Mouse (Mus musculus): ENCODE data around the gene Igsf9. TPM values are rescaled to one million over a fixed set of nuclear protein-coding genes. Genes with fewer than 3 reads are reported as not detected.

Gene Igsf9
- polyA plus RNA-seq, 1 experiment from 2014 or later = 13.8 TPM

GRCm38 (mm10) chr1:172525027-172525764 is 43.6 kb downstream of the Igsf9 start:
- Histone ChIP-seq H3K4me2 (peak overlapping the region; percentile 8; the same call in 1 of the 2 replicates), H3K27me3 (replicated peaks; ENCODE audit: control insufficient read depth, insufficient read depth, low read length) (peaks cover 12% of the 10 kb centered on the region), H3K9me3 (ENCODE audit: control insufficient read depth, low read length) (no peaks in the 10 kb centered on the region), H3K27ac (ENCODE audit: low read depth, low read length) (no peak overlapping the region), H3K36me3 (ENCODE audit: control insufficient read depth, insufficient read depth, low read length) (no peaks in the 10 kb centered on the region), H3K4me1 (replicated peaks; ENCODE audit: control insufficient read depth, insufficient read depth, low read length) (peaks cover 20% of the 10 kb centered on the region), H3K4me3 (ENCODE audit: low read depth, low read length) (no peak overlapping the region), H3K9ac (ENCODE audit: low read depth, low read length) (no peak overlapping the region)
- ATAC-seq (replicated peaks; ENCODE audit: low FRiP score) = no peak
- 38% methylated on average over 15 of the region's 15 CpGs for WGBS
- DNase-seq (ENCODE audit: low spot score) = no peak

- H3K4me1 ChIP-seq (replicated peaks; ENCODE audit: control insufficient read depth, insufficient read depth, low read length) = peaks cover 17% of the 10 kb centered on the region
- H3K36me3 ChIP-seq (ENCODE audit: control insufficient read depth, insufficient read depth, low read length) = no peaks in the 10 kb centered on the region
- peaks cover 15% of the 10 kb centered on the region for H3K27me3 ChIP-seq (replicated peaks; ENCODE audit: control insufficient read depth, insufficient read depth, low read length)
- DNase-seq (ENCODE audit: low spot score) = no peak
- no peak for ATAC-seq (replicated peaks; ENCODE audit: low FRiP score)
- 30% methylated on average over 7 of the region's 7 CpGs for WGBS
- peak overlapping the region; percentile 58; the same call in 1 of the 2 replicates for H3K27ac ChIP-seq (ENCODE audit: low read depth, low read length)
- H3K4me2 ChIP-seq = peak overlapping the region; percentile 60
- no peak overlapping the region for H3K9ac ChIP-seq (ENCODE audit: low read depth, low read length)
- no peak overlapping the region for H3K4me3 ChIP-seq (ENCODE audit: low read depth, low read length)
- no peaks in the 10 kb centered on the region for H3K9me3 ChIP-seq (ENCODE audit: control insufficient read depth, low read length)
These were observed 44.4 kb downstream of the Igsf9 start for GRCm38 (mm10) chr1:172525971-172526370.

- peak; percentile 79 for ATAC-seq (replicated peaks; ENCODE audit: low FRiP score)
- H3K9me3 ChIP-seq (ENCODE audit: control insufficient read depth, low read length) = no peaks in the 10 kb centered on the region
- H3K4me2 ChIP-seq = peak overlapping the region; percentile 60
- WGBS = 25% methylated on average over 23 of the region's 23 CpGs
- H3K9ac ChIP-seq (ENCODE audit: low read depth, low read length) = no peak overlapping the region
- H3K36me3 ChIP-seq (ENCODE audit: control insufficient read depth, insufficient read depth, low read length) = no peaks in the 10 kb centered on the region
- H3K4me3 ChIP-seq (ENCODE audit: low read depth, low read length) = peak overlapping the region; percentile 15; the same call in 1 of the 2 replicates
- H3K27ac ChIP-seq (ENCODE audit: low read depth, low read length) = peak overlapping the region; percentile 66; the same call in 1 of the 2 replicates
- peaks cover 16% of the 10 kb centered on the region for H3K27me3 ChIP-seq (replicated peaks; ENCODE audit: control insufficient read depth, insufficient read depth, low read length)
- H3K4me1 ChIP-seq (replicated peaks; ENCODE audit: control insufficient read depth, insufficient read depth, low read length) = peaks cover 15% of the 10 kb centered on the region
- DNase-seq (ENCODE audit: low spot score) = peak; percentile 68
These were observed 44.9 kb downstream of the Igsf9 start for GRCm38 (mm10) chr1:172526380-172527081.

- Histone ChIP-seq H3K9ac (ENCODE audit: low read depth, low read length) (no peak overlapping the region), H3K4me1 (replicated peaks; ENCODE audit: control insufficient read depth, insufficient read depth, low read length) (peaks cover 15% of the 10 kb centered on the region), H3K36me3 (ENCODE audit: control insufficient read depth, insufficient read depth, low read length) (no peaks in the 10 kb centered on the region), H3K4me3 (ENCODE audit: low read depth, low read length) (no peak overlapping the region), H3K27me3 (replicated peaks; ENCODE audit: control insufficient read depth, insufficient read depth, low read length) (peaks cover 20% of the 10 kb centered on the region), H3K4me2 (no peak overlapping the region), H3K9me3 (ENCODE audit: control insufficient read depth, low read length) (no peaks in the 10 kb centered on the region), H3K27ac (ENCODE audit: low read depth, low read length) (no peak overlapping the region)
- WGBS = 87% methylated on average over 10 of the region's 10 CpGs
- no peak for ATAC-seq (replicated peaks; ENCODE audit: low FRiP score)
- no peak for DNase-seq (ENCODE audit: low spot score)
These were observed 45.8 kb downstream of the Igsf9 start for GRCm38 (mm10) chr1:172527431-172527830.

- Histone ChIP-seq H3K4me2 (no peak overlapping the region), H3K27ac (ENCODE audit: low read depth, low read length) (no peak overlapping the region), H3K27me3 (replicated peaks; ENCODE audit: control insufficient read depth, insufficient read depth, low read length) (peaks cover 31% of the 10 kb centered on the region), H3K4me1 (replicated peaks; ENCODE audit: control insufficient read depth, insufficient read depth, low read length) (peaks cover 15% of the 10 kb centered on the region), H3K9ac (ENCODE audit: low read depth, low read length) (no peak overlapping the region), H3K9me3 (ENCODE audit: control insufficient read depth, low read length) (no peaks in the 10 kb centered on the region), H3K36me3 (ENCODE audit: control insufficient read depth, insufficient read depth, low read length) (no peaks in the 10 kb centered on the region), H3K4me3 (ENCODE audit: low read depth, low read length) (no peak overlapping the region)
- DNase-seq (ENCODE audit: low spot score) (peak; percentile 71), ATAC-seq (replicated peaks; ENCODE audit: low FRiP score) (0 out of 2 replicates have a peak, but pooled peaks have one; percentile 32)
- WGBS = 8% methylated on average over 7 of the region's 7 CpGs
These were observed 47.1 kb downstream of the Igsf9 start for GRCm38 (mm10) chr1:172528701-172529100.

- Histone ChIP-seq H3K9me3 (ENCODE audit: control insufficient read depth, low read length) (no peaks in the 10 kb centered on the region), H3K9ac (ENCODE audit: low read depth, low read length) (no peak overlapping the region), H3K4me1 (replicated peaks; ENCODE audit: control insufficient read depth, insufficient read depth, low read length) (peaks cover 14% of the 10 kb centered on the region), H3K4me3 (ENCODE audit: low read depth, low read length) (no peak overlapping the region), H3K4me2 (no peak overlapping the region), H3K27ac (ENCODE audit: low read depth, low read length) (no peak overlapping the region), H3K27me3 (replicated peaks; ENCODE audit: control insufficient read depth, insufficient read depth, low read length) (peaks cover 42% of the 10 kb centered on the region), H3K36me3 (ENCODE audit: control insufficient read depth, insufficient read depth, low read length) (no peaks in the 10 kb centered on the region)
- 32% methylated on average over 8 of the region's 8 CpGs for WGBS
- no peak for ATAC-seq (replicated peaks; ENCODE audit: low FRiP score)
- no peak for DNase-seq (ENCODE audit: low spot score)
These were observed 49.1 kb downstream of the Igsf9 start for GRCm38 (mm10) chr1:172530544-172531220.

GRCm38 (mm10) chr1:172532551-172532950 is 51.0 kb downstream of the Igsf9 start:
- no peak for ATAC-seq (replicated peaks; ENCODE audit: low FRiP score)
- peak overlapping the region; percentile 27; the same call in 1 of the 2 replicates for H3K4me3 ChIP-seq (ENCODE audit: low read depth, low read length)
- no peak for DNase-seq (ENCODE audit: low spot score)

GRCm38 (mm10) chr1:172535116-172535515 is 53.5 kb downstream of the Igsf9 start:
- H3K9me3 ChIP-seq (ENCODE audit: control insufficient read depth, low read length) = no peaks in the 10 kb centered on the region
- H3K9ac ChIP-seq (ENCODE audit: low read depth, low read length) = no peak overlapping the region
- 75% methylated on average over 16 of the region's 16 CpGs for WGBS
- DNase-seq (ENCODE audit: low spot score) (no peak), ATAC-seq (replicated peaks; ENCODE audit: low FRiP score) (no peak)
- peaks cover 41% of the 10 kb centered on the region for H3K27me3 ChIP-seq (replicated peaks; ENCODE audit: control insufficient read depth, insufficient read depth, low read length)
- H3K4me3 ChIP-seq (ENCODE audit: low read depth, low read length) = no peak overlapping the region
- no peak overlapping the region for H3K27ac ChIP-seq (ENCODE audit: low read depth, low read length)
- H3K4me1 ChIP-seq (replicated peaks; ENCODE audit: control insufficient read depth, insufficient read depth, low read length) = no peaks in the 10 kb centered on the region; the same call in none of the 2 replicates
- H3K4me2 ChIP-seq = no peak overlapping the region
- H3K36me3 ChIP-seq (ENCODE audit: control insufficient read depth, insufficient read depth, low read length) = no peaks in the 10 kb centered on the region

More at GRCm38 (mm10) chr1:172532551-172532950, 51.0 kb downstream of the Igsf9 start:
- Histone ChIP-seq H3K9me3 (ENCODE audit: control insufficient read depth, low read length) (no peaks in the 10 kb centered on the region), H3K27me3 (replicated peaks; ENCODE audit: control insufficient read depth, insufficient read depth, low read length) (peaks cover 40% of the 10 kb centered on the region), H3K4me2 (peak overlapping the region; percentile 47), H3K4me1 (replicated peaks; ENCODE audit: control insufficient read depth, insufficient read depth, low read length) (no peaks in the 10 kb centered on the region; the same call in none of the 2 replicates), H3K9ac (ENCODE audit: low read depth, low read length) (no peak overlapping the region), H3K27ac (ENCODE audit: low read depth, low read length) (no peak overlapping the region), H3K36me3 (ENCODE audit: control insufficient read depth, insufficient read depth, low read length) (no peaks in the 10 kb centered on the region)
- 2% methylated on average over 13 of the region's 13 CpGs for WGBS
